Comparison of ENCODE assay signal across 29 mouse cellular contexts in the genomic region with DNA sequence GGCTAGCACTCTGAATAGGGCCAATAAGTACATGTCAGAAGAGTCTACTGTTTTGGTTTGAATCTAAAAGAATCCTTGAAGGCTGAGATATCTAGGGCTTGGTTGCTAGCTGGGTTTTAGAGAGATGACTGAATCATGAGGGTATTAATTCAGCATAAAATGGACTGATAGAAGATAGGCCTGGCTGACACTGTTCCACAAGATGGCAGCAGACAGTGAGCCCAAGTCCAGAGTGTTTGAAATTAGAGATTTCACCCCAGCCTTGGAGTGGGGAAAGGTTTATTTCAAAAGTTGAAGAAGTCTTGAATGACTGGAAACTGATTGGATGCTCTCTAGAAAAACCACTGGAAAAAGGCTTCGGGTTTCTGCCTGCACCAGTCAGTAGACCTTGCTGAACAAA. TPM values are rescaled to one million over a fixed set of nuclear protein-coding genes. Genes with fewer than 3 reads are reported as not detected.
DNase-seq lines count a peak whose midpoint lies in the region; ATAC-seq and TF ChIP-seq lines count a peak whose summit lies in the region.
"Had no signal": no experiment of that assay in that cellular context is flagged by ENCODE, and none has a peak within 500 bp of the region (broad histone marks: within the 10 kb centered on the region; RNA-seq: fewer than 3 reads in every experiment).

No protein-coding gene starts in this region.

- no peak overlapping the region for H3K9ac ChIP-seq in forebrain, postnatal 0 days
- no peak overlapping the region for H3K9ac ChIP-seq in forebrain, embryonic 13.5 days
- H3K9ac ChIP-seq in midbrain, embryonic 14.5 days (replicated peaks; ENCODE audit: low read length): no peak overlapping the region
- no peak overlapping the region for H3K9ac ChIP-seq in midbrain, embryonic 16.5 days (ENCODE audit: low read depth, low read length)
- no peak overlapping the region for H3K9ac ChIP-seq in stomach, postnatal 0 days (ENCODE audit: low read length)
- H3K9ac ChIP-seq: hindbrain, embryonic 15.5 days; limb, embryonic 12.5 days; liver, postnatal 0 days had no signal

- H3K27ac ChIP-seq in forebrain, postnatal 0 days (ENCODE audit: low read depth, low read length): no peak overlapping the region
- H3K27ac ChIP-seq in forebrain, embryonic 13.5 days: no peak overlapping the region
- no peak overlapping the region for H3K27ac ChIP-seq in midbrain, embryonic 14.5 days (replicated peaks; ENCODE audit: low read depth, low read length)
- H3K27ac ChIP-seq in midbrain, embryonic 16.5 days (ENCODE audit: low read length): no peak overlapping the region
- H3K27ac ChIP-seq in stomach, postnatal 0 days (replicated peaks): no peak overlapping the region
- H3K27ac ChIP-seq: embryonic facial prominence, embryonic 10.5 days; hindbrain, embryonic 15.5 days; limb, embryonic 12.5 days; macrophage had no signal

- WGBS in forebrain, postnatal 0 days: 84% methylated on average over 1 of the region's 1 CpGs
- WGBS in forebrain, embryonic 13.5 days: 73% methylated on average over 1 of the region's 1 CpGs
- WGBS in midbrain, embryonic 14.5 days: 86% methylated on average over 1 of the region's 1 CpGs
- WGBS in midbrain, embryonic 16.5 days: 95% methylated on average over 1 of the region's 1 CpGs
- 75% methylated on average over 1 of the region's 1 CpGs for WGBS in stomach, postnatal 0 days

- no peak for DNase-seq in forebrain, postnatal 0 days
- DNase-seq in midbrain, embryonic 14.5 days: peak; percentile 11
- peak; percentile 23 for DNase-seq in ZHBTc4 (ENCODE audit: low read depth, low spot score)
- no peak for DNase-seq in stomach, postnatal 0 days (ENCODE audit: low spot score)
- no peak for DNase-seq in right cerebral cortex, postnatal 36 days (ENCODE audit: low spot score in 2 of 2)
- DNase-seq in T-cell, adult 2 months (ENCODE audit: low spot score): no peak
- DNase-seq: adrenal gland, postnatal 36 days; cerebellum, adult 11 months; cerebellum, adult 9-11 months; gastrocnemius, postnatal 36 days; kidney, adult 18-20 months; kidney, postnatal 14 days; layer of hippocampus, postnatal 36 days; liver, postnatal 0 days; retina, postnatal 1 day; right cerebral cortex, postnatal 25 days; thymus, adult 2 months had no signal

- H3K4me1 ChIP-seq in forebrain, postnatal 0 days (ENCODE audit: insufficient read depth): no peaks in the 10 kb centered on the region
- H3K4me1 ChIP-seq in forebrain, embryonic 13.5 days: no peaks in the 10 kb centered on the region
- no peaks in the 10 kb centered on the region for H3K4me1 ChIP-seq in midbrain, embryonic 14.5 days (ENCODE audit: control insufficient read depth, insufficient read depth, low read length)
- no peaks in the 10 kb centered on the region for H3K4me1 ChIP-seq in midbrain, embryonic 16.5 days (ENCODE audit: control insufficient read depth, insufficient read depth, low read length)
- no peaks in the 10 kb centered on the region for H3K4me1 ChIP-seq in stomach, postnatal 0 days (replicated peaks; ENCODE audit: control insufficient read depth, insufficient read depth)
- H3K4me1 ChIP-seq: embryonic facial prominence, embryonic 10.5 days; hindbrain, embryonic 15.5 days; limb, embryonic 12.5 days had no signal

- no peak for ATAC-seq in forebrain, postnatal 0 days
- no peak for ATAC-seq in forebrain, embryonic 13.5 days
- ATAC-seq in midbrain, embryonic 14.5 days (ENCODE audit: low FRiP score, low TSS enrichment): no peak
- no peak for ATAC-seq in midbrain, embryonic 16.5 days
- no peak for ATAC-seq in stomach, postnatal 0 days (ENCODE audit: low FRiP score, low TSS enrichment)
- ATAC-seq: forebrain, embryonic 16.5 days; liver, postnatal 0 days; lung, postnatal 0 days had no signal

- no peaks in the 10 kb centered on the region for H3K9me3 ChIP-seq in forebrain, postnatal 0 days (ENCODE audit: low read length)
- H3K9me3 ChIP-seq in forebrain, embryonic 13.5 days (replicated peaks): no peaks in the 10 kb centered on the region
- H3K9me3 ChIP-seq in midbrain, embryonic 14.5 days (ENCODE audit: control insufficient read depth, low read length): no peaks in the 10 kb centered on the region
- no peaks in the 10 kb centered on the region for H3K9me3 ChIP-seq in midbrain, embryonic 16.5 days (replicated peaks; ENCODE audit: control insufficient read depth, low read length, poor library complexity, severe bottlenecking)
- no peaks in the 10 kb centered on the region for H3K9me3 ChIP-seq in stomach, postnatal 0 days (ENCODE audit: control insufficient read depth, low read length)
- H3K9me3 ChIP-seq: embryonic facial prominence, embryonic 10.5 days; hindbrain, embryonic 15.5 days; limb, embryonic 12.5 days had no signal

- 0 out of 2 replicates have a peak, but pooled peaks have one; percentile 18 for TF ChIP-seq CTCF in forebrain, postnatal 0 days (IDR thresholded peaks at IDR 0.05; ENCODE audit: low read depth)
- TF ChIP-seq CTCF in stomach, postnatal 0 days (IDR thresholded peaks at IDR 0.05; ENCODE audit: low read depth): peak; percentile 39

- no peaks in the 10 kb centered on the region for H3K36me3 ChIP-seq in forebrain, postnatal 0 days (ENCODE audit: insufficient read depth)
- no peaks in the 10 kb centered on the region for H3K36me3 ChIP-seq in forebrain, embryonic 13.5 days (ENCODE audit: poor library complexity, severe bottlenecking)
- no peaks in the 10 kb centered on the region for H3K36me3 ChIP-seq in midbrain, embryonic 14.5 days (ENCODE audit: control insufficient read depth, insufficient read depth, low read length)
- H3K36me3 ChIP-seq in midbrain, embryonic 16.5 days (ENCODE audit: control insufficient read depth, insufficient read depth, low read length): no peaks in the 10 kb centered on the region
- H3K36me3 ChIP-seq in stomach, postnatal 0 days (ENCODE audit: control insufficient read depth, insufficient read depth, low read length): no peaks in the 10 kb centered on the region
- H3K36me3 ChIP-seq: embryonic facial prominence, embryonic 10.5 days; hindbrain, embryonic 15.5 days; limb, embryonic 12.5 days had no signal

- no peak for TF ChIP-seq EP300 in stomach, postnatal 0 days (optimal IDR thresholded peaks at IDR 0.05)

- H3K27me3 ChIP-seq in forebrain, postnatal 0 days (ENCODE audit: insufficient read depth, low read length): no peaks in the 10 kb centered on the region
- no peaks in the 10 kb centered on the region for H3K27me3 ChIP-seq in forebrain, embryonic 13.5 days
- H3K27me3 ChIP-seq in midbrain, embryonic 14.5 days (ENCODE audit: control insufficient read depth, insufficient read depth, low read length): no peaks in the 10 kb centered on the region
- H3K27me3 ChIP-seq in midbrain, embryonic 16.5 days (ENCODE audit: control insufficient read depth, insufficient read depth, low read depth, low read length): no peaks in the 10 kb centered on the region
- no peaks in the 10 kb centered on the region for H3K27me3 ChIP-seq in stomach, postnatal 0 days (ENCODE audit: control insufficient read depth, insufficient read depth, low read length)
- H3K27me3 ChIP-seq: hindbrain, embryonic 15.5 days; limb, embryonic 12.5 days had no signal

- no peak overlapping the region for H3K4me3 ChIP-seq in forebrain, postnatal 0 days (ENCODE audit: low read depth, low read length)
- no peak overlapping the region for H3K4me3 ChIP-seq in forebrain, embryonic 13.5 days
- H3K4me3 ChIP-seq in midbrain, embryonic 14.5 days (replicated peaks; ENCODE audit: low read depth, low read length): no peak overlapping the region
- H3K4me3 ChIP-seq in midbrain, embryonic 16.5 days (ENCODE audit: low read depth, low read length): no peak overlapping the region
- no peak overlapping the region for H3K4me3 ChIP-seq in stomach, postnatal 0 days (ENCODE audit: low read depth, low read length)
- H3K4me3 ChIP-seq: embryonic facial prominence, embryonic 10.5 days; hindbrain, embryonic 15.5 days; limb, embryonic 12.5 days had no signal

- no peak overlapping the region for H3K4me2 ChIP-seq in forebrain, postnatal 0 days (ENCODE audit: low read depth)
- H3K4me2 ChIP-seq in forebrain, embryonic 13.5 days: no peak overlapping the region
- no peak overlapping the region for H3K4me2 ChIP-seq in midbrain, embryonic 14.5 days (ENCODE audit: low read length)
- H3K4me2 ChIP-seq in midbrain, embryonic 16.5 days (ENCODE audit: low read length): no peak overlapping the region
- H3K4me2 ChIP-seq in stomach, postnatal 0 days (replicated peaks; ENCODE audit: low read depth): no peak overlapping the region
- H3K4me2 ChIP-seq: heart, embryonic 11.5 days; hindbrain, embryonic 15.5 days; limb, embryonic 12.5 days; liver, embryonic 11.5 days; midbrain, embryonic 11.5 days had no signal

RNA-seq across cellular contexts. Expression of a gene that starts 17.4 kb away (rescaled TPM):
- 0.69 and 1.3 TPM in 2 replicates for total RNA-seq in forebrain, postnatal 0 days (2014; rRNA removed)
- polyA plus RNA-seq in forebrain, postnatal 0 days (2015; fragmentation: Nextera tagmentation; extraction: Ambion mirVana): 0.75 and 1.2 TPM in 2 replicates
- 0.19 and 0.21 TPM in 2 replicates for polyA plus RNA-seq in forebrain, embryonic 13.5 days (2015; fragmentation: Nextera tagmentation; extraction: Ambion mirVana)
- polyA plus RNA-seq in midbrain, embryonic 14.5 days (2014; fragmentation: Nextera tagmentation; extraction: Ambion mirVana): 0.63 and 1.5 TPM in 2 replicates
- 1.4 and 1.9 TPM in 2 replicates for polyA plus RNA-seq in midbrain, embryonic 16.5 days (2015; fragmentation: Nextera tagmentation; extraction: Ambion mirVana)
- polyA plus RNA-seq in stomach, postnatal 0 days (2015; fragmentation: Nextera tagmentation; extraction: Ambion mirVana): 1.1 TPM in 2 replicates
- total RNA-seq: MEL had no signal

Comparison
In these comparisons a context has a peak if more than half of its experiments do, and no peak if none do; other contexts are left out.
1. DNase-seq: peak in midbrain, embryonic 14.5 days (single experiment) and ZHBTc4 (single experiment); none in forebrain, postnatal 0 days (single experiment), stomach, postnatal 0 days (single experiment), right cerebral cortex, postnatal 36 days (0 of 2) and T-cell, adult 2 months (single experiment).